Mouse (Mus musculus) retina, postnatal 7 days (tissue): ENCODE results near the gene Cts3.
"Not testable (repeated sequence)": the region's sequence is repeated elsewhere in the genome, so short reads cannot be mapped to it uniquely, and the experiment has no call there.

Experiments
- DNase-seq: peaks from one replicate; pipeline ENCODE4 v3.0.0-alpha.2; 2012; ENCODE audit warnings: low read depth, low spot score

The Cts3 gene

GRCm38 (mm10) chr13:61570027-61570426 is at the start of gene Cts3:
Cts3 (minus strand) TSS chr13:61570127.
- no peak for DNase-seq

- not testable (repeated sequence) for DNase-seq
These were observed 1.9 kb downstream of the Cts3 start, which contains the start of gene Gm49352 for GRCm38 (mm10) chr13:61568074-61568473. Gm49352 (minus strand) TSS chr13:61568174.

DNA sequence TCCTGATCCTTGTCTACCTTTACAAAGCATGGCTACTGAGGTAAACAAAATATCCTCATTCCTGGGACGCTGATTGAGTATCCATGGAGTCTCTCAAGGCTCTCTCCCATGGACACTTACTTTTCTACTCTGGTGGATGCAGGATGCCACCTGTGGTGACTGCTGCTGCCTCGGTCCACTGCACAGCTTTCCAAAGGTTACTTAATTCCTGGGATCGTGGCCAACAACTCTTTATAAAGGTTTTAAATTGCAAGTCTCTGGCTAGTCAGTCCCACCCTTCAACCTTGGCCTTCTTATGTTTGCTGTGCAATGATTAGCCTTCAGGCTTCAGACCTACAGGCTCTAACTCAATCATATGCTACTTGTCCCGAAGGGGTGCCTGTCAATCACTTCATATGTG is 28.3 kb downstream of the Cts3 start, which contains the start of gene Ctsm:
Ctsm (minus strand) TSS at position 209 of the 400 bp plus-strand sequence.
- no peak for DNase-seq
